Mouse (Mus musculus): ENCODE data around the gene Pcnt.

- TF ChIP-seq CTCF (IDR thresholded peaks at IDR 0.05; ENCODE audit: control insufficient read depth, insufficient read depth, insufficient replicate concordance, low read depth, low read length) (no peak), POLR2A (IDR thresholded peaks at IDR 0.05; ENCODE audit: control insufficient read depth, low read depth, low read length) (no peak)
These were observed 2.3 kb downstream of the Pcnt start, which contains the start of gene AC141477.1 for GRCm38 (mm10) chr10:76440281-76440680.

Measured in testis, adult 2 months (tissue).